Mouse (Mus musculus) CD4-positive, CD25-positive, alpha-beta regulatory T cell, adult 4 months (primary cell): ENCODE results near the gene Gpatch2. TPM values are rescaled to one million over a fixed set of nuclear protein-coding genes. Genes with fewer than 3 reads are reported as not detected.

ENCODE experiments used
- ATAC-seq: one replicate; pipeline ENCODE4 v1.8.0; 2017
- polyA plus RNA-seq, 2 experiments: library from polyadenylated mRNA; unstranded; fragments of 100-300 nt; shearing (Covaris generic); gene quantifications; one replicate each; pipeline ENCODE4 v1.2.1; 2017

Gpatch2 gene
- polyA plus RNA-seq, 2 experiments from 2014 or later = 22.7 to 23.3 TPM

DNA sequence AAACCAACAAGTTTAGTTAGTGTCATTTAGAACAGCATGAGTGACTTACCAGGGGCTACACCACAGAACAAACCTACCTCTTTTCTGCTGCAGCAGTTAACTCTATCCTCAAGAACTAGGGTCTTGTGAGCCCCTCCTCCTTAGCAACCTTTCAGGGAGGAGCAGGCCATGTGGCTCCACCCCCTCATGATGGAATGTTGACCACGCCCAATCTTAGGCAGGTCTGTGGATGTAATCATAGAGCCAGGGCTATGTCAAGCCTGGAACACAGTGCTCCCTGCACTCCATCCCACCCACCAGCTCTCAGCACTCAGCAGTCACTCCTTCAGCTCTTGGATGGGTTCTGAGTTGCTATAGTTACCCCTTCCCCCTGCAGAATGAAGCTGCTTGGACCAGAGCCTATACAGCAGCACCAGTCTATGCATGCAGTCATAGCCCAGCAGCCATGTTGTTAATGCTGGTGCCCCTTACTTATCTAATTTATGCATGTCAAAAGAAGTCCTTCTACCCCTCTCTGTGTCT lies 35.5 kb downstream of the Gpatch2 start:
- no peak for ATAC-seq

DNA sequence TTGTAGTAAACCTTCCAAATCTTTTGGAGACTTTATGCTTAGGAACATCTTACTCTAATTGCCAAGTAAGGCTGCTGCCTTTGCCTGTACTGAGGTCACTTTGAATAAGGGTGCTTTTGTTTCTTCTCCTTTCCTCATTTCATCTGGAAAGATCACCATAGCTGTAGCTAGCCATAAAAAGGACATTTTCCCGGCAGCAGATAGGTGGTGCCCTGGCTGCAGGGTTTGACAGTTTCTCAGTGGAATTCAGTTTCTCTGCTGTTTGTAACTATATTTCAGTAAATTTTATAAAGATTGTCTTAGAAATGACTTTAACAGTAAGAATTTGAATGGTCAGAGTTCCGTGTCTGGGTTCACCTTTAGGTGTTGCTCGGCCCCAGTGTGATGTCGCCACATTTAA lies 43.4 kb downstream of the Gpatch2 start:
- no peak for ATAC-seq

DNA sequence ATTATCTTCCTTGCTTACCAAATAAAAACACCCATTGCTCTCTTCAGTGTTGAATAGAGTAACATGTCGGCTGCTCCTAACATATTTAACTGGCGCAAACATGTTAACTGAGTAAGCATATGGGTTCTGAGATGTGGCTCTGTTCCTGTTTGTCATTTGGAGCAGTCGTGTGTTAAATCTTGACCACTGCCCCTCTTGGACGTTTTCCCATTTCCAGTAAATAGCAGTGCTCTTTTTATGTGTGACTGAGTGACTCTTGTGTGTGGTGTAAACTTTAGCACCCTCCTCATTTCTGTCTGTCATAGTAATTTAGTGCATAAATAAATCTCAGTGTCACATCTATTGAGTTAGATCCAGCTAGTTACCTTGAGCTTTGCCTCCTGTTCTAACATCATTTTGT lies 52.3 kb downstream of the Gpatch2 start:
- ATAC-seq = no peak

DNA sequence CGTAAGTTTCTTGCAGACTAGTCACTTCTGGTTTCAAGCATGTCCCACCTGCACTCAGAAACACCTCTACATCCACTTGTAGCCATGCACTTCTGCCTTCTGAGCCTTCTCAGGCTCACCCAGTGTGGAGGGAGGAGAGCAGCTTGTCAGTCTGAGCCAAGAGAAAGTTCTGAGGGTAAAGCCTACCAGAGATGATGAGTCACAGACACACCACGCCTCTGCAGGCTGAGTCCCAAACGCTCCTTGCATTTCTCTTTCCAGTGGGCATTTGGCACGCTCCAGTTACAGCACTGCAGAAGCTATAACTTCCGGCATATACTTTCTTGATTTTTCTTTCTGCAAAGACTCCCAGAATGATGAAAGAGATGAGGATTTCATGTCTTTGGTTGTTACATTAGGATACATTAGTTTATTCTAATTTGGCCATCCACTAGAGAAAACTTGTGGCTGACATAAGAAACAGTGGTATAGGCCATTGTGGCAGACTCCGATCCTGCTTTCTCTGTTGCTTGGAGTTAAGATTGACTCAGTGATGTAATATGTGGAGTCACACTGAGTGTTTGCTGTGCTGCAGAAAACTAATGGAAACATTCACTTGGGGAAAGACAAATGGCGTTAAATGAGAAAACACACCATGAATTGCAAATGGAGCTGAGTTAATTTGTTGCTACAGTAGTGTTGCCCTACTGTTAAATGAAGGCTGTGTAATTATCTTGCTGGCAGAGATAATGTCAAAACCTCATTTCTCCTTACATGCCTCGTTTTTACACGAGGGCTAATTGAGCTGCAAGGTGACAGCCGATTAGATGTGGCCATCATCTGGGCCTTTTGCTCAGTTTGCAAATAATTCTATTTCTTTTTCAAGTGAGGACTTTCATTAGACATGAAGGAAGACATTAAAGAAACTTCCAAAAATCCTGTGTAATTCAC lies 55.3 kb downstream of the Gpatch2 start:
- no peak for ATAC-seq

DNA sequence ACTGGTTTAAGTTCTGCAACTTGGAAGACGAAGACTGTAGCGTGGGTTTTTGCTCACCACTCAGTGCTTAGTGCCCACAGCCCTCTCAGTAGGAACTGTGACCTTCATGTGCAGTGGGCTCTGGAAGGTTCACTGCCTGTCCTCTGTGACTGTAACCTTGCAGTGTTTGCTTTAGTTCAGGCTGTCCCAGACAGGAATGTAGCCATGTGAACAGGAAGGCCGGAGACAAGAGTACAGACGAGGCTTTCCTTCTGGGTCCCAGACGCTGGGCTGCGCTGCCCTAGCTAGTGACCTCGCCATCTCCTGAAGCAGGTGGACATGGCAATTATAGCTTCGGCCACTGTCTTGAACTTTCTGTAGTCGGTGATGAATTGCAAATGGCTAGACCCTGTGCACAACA lies 62.0 kb downstream of the Gpatch2 start:
- ATAC-seq = no peak

DNA sequence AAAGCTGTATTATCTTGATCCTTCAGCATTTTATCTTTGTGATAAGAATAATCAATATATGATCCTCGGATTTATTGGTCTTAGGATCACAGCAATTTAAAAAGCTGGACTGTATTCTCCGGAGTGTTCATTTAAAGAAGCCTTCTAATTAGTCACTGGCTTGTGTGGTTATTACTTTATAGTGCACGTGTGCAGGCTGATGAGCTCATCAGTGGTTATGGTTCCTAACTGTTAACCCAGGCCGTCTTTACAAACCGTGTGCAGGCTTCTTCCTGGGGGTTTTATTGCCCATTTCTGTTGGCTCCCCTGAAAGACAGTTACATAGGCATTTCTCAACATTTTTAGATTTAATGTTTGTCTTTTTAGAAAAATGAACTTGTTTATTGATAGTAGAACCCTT lies 63.2 kb downstream of the Gpatch2 start:
- no peak for ATAC-seq

DNA sequence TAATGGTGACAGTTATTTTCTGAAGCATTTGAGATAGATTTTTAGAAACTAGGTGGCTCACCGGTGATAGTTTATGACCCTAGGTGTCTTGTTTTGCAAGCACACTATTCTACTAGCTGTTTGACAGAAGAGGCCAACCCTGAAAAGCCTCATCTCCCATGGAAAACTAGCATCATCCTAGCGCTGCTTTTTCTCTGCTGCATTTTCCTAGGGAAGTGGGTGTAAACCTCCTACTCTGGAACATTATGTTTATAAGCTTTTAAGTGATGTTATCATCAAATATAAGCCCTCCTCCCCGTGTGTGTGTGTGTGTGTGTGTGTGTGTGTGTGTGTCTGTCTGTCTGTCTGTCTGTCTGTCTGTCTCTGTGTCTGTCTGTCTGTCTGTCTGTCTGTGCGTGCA lies 64.5 kb downstream of the Gpatch2 start:
- no peak for ATAC-seq

DNA sequence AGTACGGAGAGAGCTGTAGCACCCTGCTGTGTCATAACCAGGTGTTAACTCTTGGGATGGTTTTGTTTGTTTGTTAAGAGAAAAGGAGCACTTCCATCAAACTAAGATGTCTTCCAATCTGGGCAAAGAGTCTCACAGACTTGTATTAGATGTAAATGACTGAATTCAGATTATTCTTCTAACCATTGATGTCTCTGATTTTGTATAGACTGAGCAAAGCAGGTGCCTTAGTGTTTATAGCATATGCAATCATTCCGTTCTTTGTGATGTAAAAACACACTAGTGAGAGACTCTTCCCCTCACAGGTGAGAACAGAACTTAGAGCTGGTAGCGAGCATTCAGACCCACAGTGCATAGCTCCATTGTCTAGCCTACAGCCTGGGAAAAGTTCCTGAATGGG lies 67.0 kb downstream of the Gpatch2 start:
- ATAC-seq = no peak

DNA sequence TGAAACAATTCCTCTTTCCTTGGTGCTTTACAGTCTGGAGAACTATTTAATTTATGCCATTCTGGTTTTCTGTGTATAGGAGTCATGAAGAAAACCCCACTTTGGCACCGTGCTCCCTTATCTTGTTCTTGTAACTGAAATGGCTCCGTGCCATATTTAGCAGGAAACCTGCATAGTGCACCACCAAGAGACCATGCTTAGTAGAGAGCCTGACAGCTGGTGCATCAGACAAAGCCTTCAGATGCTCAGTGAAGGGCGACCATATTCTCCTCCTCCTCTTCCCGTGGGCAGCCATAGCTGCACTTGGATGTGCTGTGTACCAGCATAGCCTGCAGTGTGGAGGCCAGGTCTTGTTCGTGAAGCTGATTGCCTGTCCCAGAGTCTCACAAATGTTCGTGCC lies 67.5 kb downstream of the Gpatch2 start:
- no peak for ATAC-seq

DNA sequence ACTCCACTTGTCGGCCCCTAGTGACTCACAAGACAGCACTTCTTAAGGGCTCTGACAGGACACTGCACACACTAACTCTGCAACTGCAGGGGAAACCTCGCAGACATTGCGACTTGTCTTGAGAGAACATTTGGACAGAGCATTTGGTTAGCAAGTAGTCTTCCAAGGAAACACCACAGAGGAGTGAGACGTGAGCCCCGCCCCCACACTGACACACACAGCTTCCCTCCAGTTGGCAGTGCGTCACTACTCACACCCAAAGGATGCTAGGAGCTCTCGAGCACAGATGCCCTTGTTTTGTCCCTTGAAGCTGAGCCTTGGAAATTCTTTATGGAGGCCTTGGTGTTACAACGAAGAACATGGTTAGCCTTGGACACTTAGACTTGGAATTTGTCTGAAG lies 70.4 kb downstream of the Gpatch2 start:
- ATAC-seq = no peak

DNA sequence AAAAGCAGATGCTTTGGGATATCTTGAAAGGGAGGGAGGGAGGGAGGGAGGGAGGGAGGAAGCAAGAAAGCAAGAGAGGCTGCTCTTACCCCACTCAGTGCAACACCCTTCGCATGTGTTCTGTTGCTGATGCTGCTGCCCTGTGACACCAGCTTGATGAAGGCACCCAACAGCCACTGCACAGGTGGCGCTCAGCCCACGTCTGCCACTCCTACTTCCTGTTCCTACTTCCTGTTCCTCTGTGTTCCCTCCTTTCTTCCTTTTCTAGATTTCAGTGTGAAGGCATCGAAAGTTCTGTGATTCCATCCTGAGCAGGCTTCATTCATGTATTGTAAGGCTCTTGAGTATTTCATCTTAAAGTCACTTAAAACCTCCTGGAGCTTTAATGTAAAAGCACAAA lies 71.1 kb downstream of the Gpatch2 start:
- peak; percentile 85 for ATAC-seq

DNA sequence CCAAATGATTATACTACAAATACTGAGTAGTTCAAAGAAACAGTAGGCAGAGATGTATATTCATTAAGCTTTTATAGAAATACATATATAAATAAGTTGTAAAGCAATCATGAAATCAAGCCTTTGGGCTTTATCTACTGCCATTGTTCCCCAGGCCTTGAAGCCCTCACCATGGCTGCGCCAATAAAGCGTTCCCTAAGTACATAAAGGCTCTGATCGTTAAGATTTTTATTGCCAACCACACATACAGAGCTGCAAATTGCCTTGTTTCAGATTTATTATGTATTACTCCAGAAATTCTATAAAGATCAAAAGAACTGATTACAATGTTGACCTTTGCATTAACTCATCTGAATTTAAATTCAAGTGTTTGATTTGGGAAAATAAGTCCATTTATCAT lies 71.6 kb downstream of the Gpatch2 start:
- no peak for ATAC-seq

DNA sequence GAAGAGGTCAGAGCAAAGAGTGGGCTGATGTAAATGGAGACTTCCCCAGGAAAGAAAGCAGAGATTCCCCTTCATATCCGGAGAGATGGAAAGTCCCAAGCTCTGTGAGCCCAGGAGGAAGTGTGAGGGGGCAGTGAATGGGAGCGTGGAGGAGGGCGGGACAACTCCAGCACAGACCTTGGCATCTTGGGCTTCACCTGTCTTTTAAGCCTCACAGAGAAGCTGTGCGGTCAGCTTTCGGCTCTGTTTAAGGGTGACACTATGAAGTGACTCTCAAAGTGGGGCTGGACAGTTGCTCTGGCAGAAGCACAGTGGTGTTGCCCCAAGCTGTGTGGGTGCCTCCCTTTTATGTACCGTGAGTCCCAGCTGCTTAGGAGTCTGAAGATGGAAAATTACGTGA lies 74.9 kb downstream of the Gpatch2 start:
- ATAC-seq = no peak

DNA sequence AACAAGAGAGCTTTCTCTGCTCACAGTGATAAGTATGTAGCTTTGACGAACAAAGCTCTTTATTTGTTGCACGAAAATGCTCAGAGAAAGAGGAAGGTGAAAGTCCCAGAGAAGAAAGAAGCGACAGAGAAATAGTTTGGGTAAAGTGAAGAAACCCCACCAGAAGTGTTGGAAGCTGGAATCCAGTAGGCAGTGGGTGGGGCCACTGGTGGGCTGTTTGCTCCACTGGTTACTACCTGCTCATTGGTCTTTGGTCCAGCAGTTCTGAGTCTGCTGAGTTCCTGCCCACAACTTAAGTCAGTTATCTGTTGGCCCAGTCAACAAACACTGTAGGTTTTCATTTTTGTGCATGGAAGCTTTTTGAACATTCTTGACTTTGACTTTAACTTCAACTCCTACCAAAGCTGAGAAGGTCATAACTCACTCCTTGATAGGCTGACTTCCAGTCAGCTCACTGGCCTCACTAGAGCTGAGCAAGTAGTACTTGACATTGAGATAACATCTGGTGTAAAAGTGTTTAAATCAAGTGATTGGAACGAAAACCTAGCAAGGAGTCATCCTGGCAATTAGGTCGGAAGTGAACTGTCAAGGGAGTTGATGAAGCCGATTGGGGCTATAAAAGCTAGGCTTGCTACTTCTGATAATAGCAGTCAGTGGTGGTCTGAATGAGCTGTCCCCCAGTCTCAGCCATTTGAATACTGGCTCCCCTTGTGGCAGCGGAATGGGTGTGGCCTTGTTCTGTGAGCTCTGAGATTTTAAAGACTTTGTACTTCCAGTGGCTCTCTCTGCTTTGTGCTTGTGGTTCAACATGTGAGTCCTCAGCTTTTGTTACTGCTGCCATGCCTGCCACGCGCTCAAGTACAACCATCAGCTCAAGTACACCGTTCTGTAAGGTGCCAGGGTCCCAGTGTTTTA lies 76.4 kb downstream of the Gpatch2 start:
- no peak for ATAC-seq

DNA sequence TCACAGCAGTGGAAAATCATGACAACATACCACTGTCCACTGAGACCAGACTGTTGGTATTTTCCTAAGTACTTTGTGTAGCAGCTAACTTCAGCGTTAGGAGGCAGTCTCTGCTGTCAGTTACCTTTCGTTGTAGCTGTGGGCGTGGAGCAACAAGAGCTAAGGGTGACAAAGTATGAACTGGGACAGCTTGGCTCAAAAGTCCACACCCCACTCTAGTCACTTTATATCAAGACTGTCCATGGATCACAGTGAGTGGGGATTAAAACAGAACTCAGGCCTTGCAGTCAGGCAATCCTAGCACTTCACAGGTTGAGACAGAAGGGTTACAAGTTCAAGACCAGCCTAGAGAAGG lies 77.1 kb downstream of the Gpatch2 start:
- no peak for ATAC-seq

DNA sequence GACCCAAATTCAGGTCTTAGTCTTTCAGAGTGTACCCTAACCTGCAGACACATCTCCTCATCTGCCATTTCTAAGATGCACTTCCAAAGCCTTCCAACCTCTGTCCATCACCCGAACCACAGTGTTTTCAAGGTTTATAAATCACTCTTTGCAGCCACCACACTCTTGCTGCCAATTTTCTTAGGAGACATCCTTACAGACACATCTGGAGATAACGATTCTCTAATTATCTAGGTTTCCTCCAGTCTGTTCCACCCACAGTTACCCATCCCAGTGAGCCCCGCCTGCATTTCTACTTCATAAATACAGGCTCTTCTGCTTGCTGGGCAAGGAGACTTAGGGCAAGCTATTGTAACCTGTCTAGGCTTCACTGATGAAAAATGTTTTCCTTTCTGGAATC lies 77.9 kb downstream of the Gpatch2 start:
- no peak for ATAC-seq

DNA sequence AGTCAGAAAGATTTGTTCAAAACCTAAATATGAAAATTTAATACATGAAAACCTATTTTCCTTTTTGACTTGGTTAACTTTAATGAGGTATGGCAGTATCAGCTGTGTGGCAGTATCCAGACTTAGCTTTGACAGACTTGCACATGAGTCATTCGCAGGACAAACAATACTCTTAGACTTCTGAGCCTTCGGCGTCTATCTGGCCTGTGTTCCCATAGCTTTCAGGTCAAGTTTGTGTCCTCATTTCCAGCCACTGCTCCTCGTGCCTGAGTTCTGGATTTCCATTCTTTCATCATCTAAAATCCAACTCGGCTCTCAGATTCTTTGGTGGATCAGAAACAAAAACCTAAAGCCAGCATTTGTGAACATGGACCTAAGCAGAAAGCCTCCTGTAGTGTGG lies 79.2 kb downstream of the Gpatch2 start:
- ATAC-seq = no peak

DNA sequence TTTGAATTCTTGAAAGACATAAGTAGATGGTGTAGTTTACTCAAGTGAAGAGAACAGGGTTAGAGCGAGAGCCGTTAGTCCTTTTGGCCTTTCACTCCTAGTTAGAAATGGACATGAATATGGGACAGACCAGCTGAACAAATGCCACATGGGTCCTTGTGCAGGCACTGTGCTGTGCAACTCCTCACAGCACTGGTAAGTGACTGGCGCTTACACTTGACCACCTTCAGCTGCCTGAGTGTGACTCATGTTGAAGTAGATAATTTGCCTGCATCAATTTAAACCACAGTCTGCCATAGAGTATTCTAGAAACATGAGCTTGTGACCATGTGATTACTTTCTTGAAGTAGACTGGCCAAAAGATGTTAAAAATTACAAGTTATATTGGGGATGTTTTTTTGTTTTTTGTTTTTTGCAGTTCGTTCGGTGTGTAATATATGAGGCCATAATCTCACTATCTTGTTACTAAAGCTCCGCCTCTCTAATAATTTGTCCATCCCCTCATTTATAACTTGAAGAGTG lies 79.8 kb downstream of the Gpatch2 start:
- no peak for ATAC-seq

DNA sequence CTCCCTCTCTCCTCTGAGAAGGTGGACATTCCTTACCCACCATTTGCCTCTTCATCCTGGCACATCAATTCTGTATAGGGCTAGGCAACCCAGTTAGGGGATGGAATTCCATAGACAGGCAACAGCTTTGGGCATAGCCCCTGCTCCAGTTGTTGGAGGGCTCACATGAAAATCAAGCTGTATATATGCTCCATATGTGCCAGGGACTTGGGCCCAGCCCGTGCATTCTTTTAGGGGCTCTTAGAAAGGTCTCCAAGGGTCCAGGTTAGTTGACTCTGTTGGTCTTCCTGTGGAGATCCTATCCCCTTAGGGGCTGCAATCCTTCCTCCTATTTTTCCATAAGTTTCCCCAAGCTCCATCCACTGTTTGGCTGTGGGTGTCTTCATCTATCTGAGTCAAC lies 80.4 kb downstream of the Gpatch2 start:
- no peak for ATAC-seq

DNA sequence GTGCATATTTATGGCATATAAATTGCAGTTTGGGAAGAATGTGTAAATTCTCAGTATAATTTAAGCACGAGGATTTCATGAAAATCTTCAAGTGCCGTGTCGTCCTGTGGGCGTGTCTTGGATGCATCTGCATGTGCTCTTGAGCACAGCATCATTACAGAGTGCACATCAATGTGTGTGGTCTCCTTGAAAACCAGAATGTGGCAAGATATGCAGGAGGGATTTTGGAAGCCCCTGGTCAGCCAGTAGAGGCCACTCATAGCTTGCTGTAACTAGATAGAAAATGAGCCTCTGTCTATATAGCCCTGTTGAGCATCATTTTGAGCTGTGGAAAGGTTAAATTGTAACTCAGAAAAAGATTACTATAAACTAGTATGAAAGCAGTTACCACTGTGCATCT lies 83.9 kb downstream of the Gpatch2 start:
- no peak for ATAC-seq

DNA sequence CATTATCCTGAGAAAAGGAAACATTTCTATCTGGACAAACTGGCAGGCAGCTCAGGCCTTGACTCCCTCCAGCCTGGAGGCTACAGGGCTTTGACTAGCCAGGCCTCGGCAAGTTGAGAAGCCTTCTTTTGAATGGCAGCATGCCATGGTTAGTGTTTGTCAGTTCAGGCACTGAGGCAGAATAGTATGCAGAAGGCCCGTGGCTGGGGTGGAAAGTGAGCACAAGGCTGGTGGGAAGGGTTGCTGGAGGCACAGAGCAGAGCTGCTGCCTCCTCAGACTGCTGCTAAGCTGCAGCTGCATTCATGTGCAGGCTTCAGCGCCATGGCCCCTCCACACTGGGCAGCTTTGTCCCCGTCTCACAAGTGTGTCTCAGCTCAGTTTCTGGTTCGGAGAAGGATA lies 85.3 kb downstream of the Gpatch2 start:
- ATAC-seq = no peak

DNA sequence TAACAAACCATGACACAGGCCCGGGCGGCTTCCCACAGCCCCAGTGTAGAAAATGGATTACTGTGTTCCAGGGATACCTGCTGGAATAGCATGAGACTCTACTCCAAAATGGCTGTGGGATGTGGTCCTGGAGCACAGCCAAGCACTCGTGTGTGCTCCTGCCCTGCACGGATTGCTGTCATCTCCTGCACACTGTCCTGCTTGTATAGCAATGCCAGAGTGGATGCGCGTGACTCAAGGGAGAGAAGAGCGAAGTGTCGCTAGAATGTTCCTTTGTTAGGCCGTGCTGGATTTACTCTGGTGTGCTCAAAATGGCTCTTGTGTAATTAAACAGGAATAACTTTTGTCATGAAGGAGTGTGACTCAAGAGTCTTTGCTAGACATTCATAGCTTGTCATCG lies 87.9 kb downstream of the Gpatch2 start:
- no peak for ATAC-seq

DNA sequence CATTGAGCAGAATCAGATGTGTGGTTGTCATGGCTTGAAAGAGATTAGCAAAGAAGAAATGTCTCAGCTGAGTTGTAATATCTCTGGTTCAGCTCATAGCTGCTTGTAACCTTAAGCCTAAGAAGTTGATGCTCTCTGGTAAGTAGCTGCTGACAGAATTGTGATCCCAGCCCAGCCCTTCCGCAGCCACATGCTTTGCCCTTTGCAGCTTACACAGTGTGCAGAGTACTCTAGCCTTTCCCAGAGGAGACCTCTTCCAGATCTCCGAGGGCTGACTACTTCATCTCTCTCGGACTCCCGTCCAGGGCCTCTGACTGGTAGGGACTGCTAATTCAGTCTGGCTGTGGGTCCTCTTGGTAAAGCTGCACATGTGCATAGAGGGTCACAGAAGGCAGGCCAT lies 92.0 kb downstream of the Gpatch2 start:
- no peak for ATAC-seq
